In genomic region chr17:91216429-91216828, GRCm38 (mm10) we compare ENCODE assay signal across 9 mouse cellular contexts.
DNase-seq lines count a peak whose midpoint lies in the region; ATAC-seq and TF ChIP-seq lines count a peak whose summit lies in the region.
"Had no signal": no experiment of that assay in that cellular context is flagged by ENCODE, and none has a peak within 500 bp of the region (broad histone marks: within the 10 kb centered on the region; RNA-seq: fewer than 3 reads in every experiment).

No protein-coding gene starts in this region.

- no peak for DNase-seq in layer of hippocampus, adult 2 months (ENCODE audit: low spot score in 2 of 2)
- DNase-seq in layer of hippocampus, adult 18-20 months (ENCODE audit: low spot score in 2 of 2) = no peak
- peak; percentile 13 for DNase-seq in right cerebral cortex, postnatal 4 days
- DNase-seq in right cerebral cortex, postnatal 36 days (ENCODE audit: low spot score in 2 of 2) = no peak
- peak; percentile 31 for DNase-seq in adrenal gland, postnatal 25 days
- DNase-seq in yolk sac, embryonic 10.5 days (ENCODE audit: low spot score) = peak; percentile 4
- DNase-seq in gastrocnemius, postnatal 36 days = no peak

- no peak for ATAC-seq in CD4-positive, CD25-positive, alpha-beta regulatory T cell, adult 4 months

- no peak overlapping the region for H3K4me3 ChIP-seq in layer of hippocampus, adult 2 months
- H3K4me3 ChIP-seq: heart, embryonic 15.5 days had no signal

- no peak overlapping the region for H3K27ac ChIP-seq in layer of hippocampus, adult 2 months
- H3K27ac ChIP-seq: heart, embryonic 15.5 days had no signal

- TF ChIP-seq CTCF in layer of hippocampus, adult 2 months (conservative IDR thresholded peaks at IDR 0.05) = peak; percentile 60

- intact Hi-C loops in gastrocnemius, postnatal 36 days (cut with DNase I) = no loop called here

Comparison
In these comparisons a context has a peak if more than half of its experiments do, and no peak if none do; other contexts are left out.
1. DNase-seq: peak in right cerebral cortex, postnatal 4 days (single experiment), adrenal gland, postnatal 25 days (single experiment) and yolk sac, embryonic 10.5 days (single experiment); none in layer of hippocampus, adult 2 months (0 of 2), layer of hippocampus, adult 18-20 months (0 of 2), right cerebral cortex, postnatal 36 days (0 of 2) and gastrocnemius, postnatal 36 days (0 of 2).